In genomic region chr12:53300964-53301363, GRCm38 (mm10) we compare ENCODE assay signal across 9 mouse cellular contexts. TPM values are rescaled to one million over a fixed set of nuclear protein-coding genes. Genes with fewer than 3 reads are reported as not detected.
DNase-seq lines count a peak whose midpoint lies in the region; ATAC-seq and TF ChIP-seq lines count a peak whose summit lies in the region.
"Had no signal": no experiment of that assay in that cellular context is flagged by ENCODE, and none has a peak within 500 bp of the region (broad histone marks: within the 10 kb centered on the region; RNA-seq: fewer than 3 reads in every experiment).

No protein-coding gene starts in this region.

- no peak overlapping the region for H3K27ac ChIP-seq in gastrocnemius, adult 2 months
- H3K27ac ChIP-seq in limb, embryonic 10.5 days = no peak overlapping the region
- H3K27ac ChIP-seq: neural tube, embryonic 13.5 days had no signal

- DNase-seq in gastrocnemius, adult 2 months = no peak
- no peak for DNase-seq in gastrocnemius, postnatal 36 days
- DNase-seq in ovary, postnatal 14 days (ENCODE audit: low spot score) = peak; percentile 9
- no peak for DNase-seq in ovary, adult 18-20 months (ENCODE audit: low spot score)
- peak; percentile 77 for DNase-seq in brain, embryonic 14.5 days (ENCODE audit: low read depth)
- peak; percentile 41 for DNase-seq in limb, embryonic 10.5 days (ENCODE audit: low spot score)
- DNase-seq in spleen, postnatal 10 days (ENCODE audit: low spot score in 2 of 2) = no peak

- H3K9me3 ChIP-seq in limb, embryonic 10.5 days (replicated peaks) = no peaks in the 10 kb centered on the region
- H3K9me3 ChIP-seq: neural tube, embryonic 13.5 days had no signal

- no peaks in the 10 kb centered on the region for H3K36me3 ChIP-seq in limb, embryonic 10.5 days
- H3K36me3 ChIP-seq: neural tube, embryonic 13.5 days had no signal

- no peaks in the 10 kb centered on the region for H3K27me3 ChIP-seq in limb, embryonic 10.5 days (ENCODE audit: low read depth, poor library complexity, severe bottlenecking)
- H3K27me3 ChIP-seq: neural tube, embryonic 13.5 days had no signal

- TF ChIP-seq POLR2A in brain, embryonic 14.5 days (IDR thresholded peaks at IDR 0.05; ENCODE audit: borderline replicate concordance, extremely low read depth, insufficient read depth, insufficient read length, poor library complexity, severe bottlenecking) = no peak

- no peak for ATAC-seq in monocyte, adult 5-6 weeks (replicated peaks; ENCODE audit: insufficient number of reproducible peaks, low FRiP score, low TSS enrichment, poor library complexity, severe bottlenecking)

- H3K4me1 ChIP-seq in limb, embryonic 10.5 days = peaks cover 9% of the 10 kb centered on the region

- WGBS in limb, embryonic 10.5 days = 68% methylated on average over 2 of the region's 2 CpGs

- no peak overlapping the region for H3K4me3 ChIP-seq in gastrocnemius, adult 2 months
- no peak overlapping the region for H3K4me3 ChIP-seq in limb, embryonic 10.5 days
- H3K4me3 ChIP-seq: neural tube, embryonic 13.5 days had no signal

- intact Hi-C loops in gastrocnemius, adult 2 months (cut with DNase I) = no loop called here
- intact Hi-C loops in gastrocnemius, postnatal 36 days (cut with DNase I) = no loop called here

- TF ChIP-seq CTCF in gastrocnemius, adult 2 months (IDR thresholded peaks at IDR 0.05) = peak; percentile 42
- peak; percentile 54; the same call in 1 of the 2 replicates for TF ChIP-seq CTCF in brain, embryonic 14.5 days (IDR thresholded peaks at IDR 0.05; ENCODE audit: borderline replicate concordance, extremely low read depth, insufficient read depth, insufficient read length)

RNA-seq across cellular contexts. Expression of gene Npas3, which starts 52.5 kb away (rescaled TPM):
- under 1 TPM in 1 of 2 experiments, not detected in 1; 0.22 TPM for total RNA-seq in gastrocnemius, adult 2 months (2021)
- total RNA-seq in gastrocnemius, postnatal 36 days (2021) = under 1 TPM; 0.15 to 0.20 TPM
- polyA plus RNA-seq in brain, embryonic 14.5 days (2012; rRNA removed) = 20.4 and 34.2 TPM in 2 replicates
- 0.90 and 0.91 TPM in 2 replicates for polyA plus RNA-seq in limb, embryonic 10.5 days (2016; fragmentation: Nextera tagmentation; extraction: Ambion mirVana)
- not detected in 3 replicates for total RNA-seq in monocyte, adult 5-6 weeks (2017)

Comparison
In these comparisons a context has a peak if more than half of its experiments do, and no peak if none do; other contexts are left out.
1. DNase-seq: peak in ovary, postnatal 14 days (single experiment), brain, embryonic 14.5 days (single experiment) and limb, embryonic 10.5 days (single experiment); none in gastrocnemius, adult 2 months (single experiment), gastrocnemius, postnatal 36 days (0 of 2), ovary, adult 18-20 months (single experiment) and spleen, postnatal 10 days (0 of 2).